Mouse (Mus musculus) left cerebral cortex, adult 18-20 months (tissue): ENCODE results near the gene Dot1l. TPM values are rescaled to one million over a fixed set of nuclear protein-coding genes. Genes with fewer than 3 reads are reported as not detected.
"Not testable (repeated sequence)": the region's sequence is repeated elsewhere in the genome, so short reads cannot be mapped to it uniquely, and the experiment has no call there.

ENCODE experiments used
- DNase-seq, 2 experiments: peaks; one replicate each; pipeline ENCODE4 v3.0.0; 2021 to 2022; ENCODE audit warnings: low spot score in 2 of 2, mixed read lengths in 1 of 2
- total RNA-seq, 2 experiments: library from RNA; stranded (reverse); gene quantifications; 2 replicates each; pipeline ENCODE4 v1.2.3; 2021

The Dot1l gene
- total RNA-seq, 2 experiments from 2014 or later: 43.0 to 44.4 TPM

DNA sequence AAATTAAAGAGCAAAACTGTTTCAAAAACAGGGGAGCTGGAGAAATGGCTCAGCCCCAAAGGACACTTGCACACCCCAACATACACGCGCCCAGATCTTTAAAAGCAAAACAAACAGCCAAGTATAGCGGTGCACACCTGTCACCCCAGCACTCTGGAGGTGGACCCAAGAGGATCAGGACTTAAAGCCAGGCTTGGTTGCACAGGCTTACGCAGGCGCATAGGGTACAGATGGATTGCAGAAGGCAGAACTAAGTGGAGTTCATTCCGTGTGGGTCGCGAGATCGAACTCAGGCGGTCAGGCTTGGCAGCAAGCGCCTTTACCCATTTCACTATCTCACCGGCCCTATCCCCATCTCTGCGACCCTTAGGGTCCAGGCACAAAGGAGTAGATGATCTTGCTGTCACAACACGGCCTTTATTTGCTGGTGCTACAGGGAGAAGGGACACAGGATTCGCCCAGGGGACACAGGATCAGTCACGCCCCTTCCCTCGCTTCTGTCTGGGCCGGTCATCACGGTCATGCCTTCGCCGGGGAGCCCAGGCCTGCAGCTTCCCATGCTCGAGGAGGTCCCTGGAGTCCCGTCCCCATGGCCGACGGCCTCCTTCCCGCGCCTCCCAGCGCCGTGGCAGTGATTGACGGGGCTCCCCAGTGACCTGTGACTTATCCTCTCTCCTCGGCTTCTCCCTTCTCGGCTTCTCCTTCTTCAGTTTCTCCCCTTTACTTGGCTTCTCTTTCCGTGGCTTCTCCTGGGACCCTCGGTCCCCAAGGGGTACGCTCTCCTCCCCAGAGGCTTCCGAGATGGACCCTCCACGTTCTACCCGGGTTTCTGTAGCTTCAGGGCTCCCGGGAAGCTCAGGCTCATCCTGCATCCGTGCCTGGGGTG is 53.3 kb downstream of the Dot1l start:
- DNase-seq: no peak

DNA sequence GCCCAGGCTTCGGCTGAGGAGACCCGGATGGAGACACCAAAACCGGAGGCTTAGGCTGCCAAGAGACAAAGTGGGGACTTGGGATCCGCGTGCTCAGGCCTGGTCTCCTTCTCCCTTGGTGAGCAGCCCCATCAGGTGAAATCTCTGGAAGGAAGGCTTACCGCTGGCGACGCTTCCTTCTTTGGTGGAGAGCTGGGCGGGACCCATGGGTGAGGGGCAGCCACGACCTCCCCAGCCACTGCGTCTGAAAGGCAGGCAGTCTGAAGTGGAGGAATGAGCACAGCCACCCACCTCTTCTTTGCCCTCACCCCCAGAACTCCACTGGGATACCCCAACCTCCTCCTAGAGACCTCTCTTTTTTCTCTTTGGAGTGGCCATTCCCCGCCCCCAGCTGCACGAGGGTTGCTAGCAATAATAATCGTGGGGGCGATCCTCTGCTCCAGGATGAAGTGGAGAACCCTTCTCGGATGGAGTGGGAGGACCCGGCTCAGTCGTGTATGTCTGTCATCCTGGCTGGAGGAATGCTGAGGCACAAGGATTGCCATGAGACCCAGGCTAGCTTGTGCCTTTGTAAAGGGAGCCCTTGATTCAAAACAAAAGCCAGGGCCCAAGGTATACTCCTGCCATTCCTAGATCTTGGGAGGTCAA is 54.1 kb downstream of the Dot1l start:
- peak; percentile 31 to 55 for DNase-seq

GRCm38 (mm10) chr10:80810084-80810483 is 55.1 kb downstream of the Dot1l start:
- no peak for DNase-seq

GRCm38 (mm10) chr10:80812391-80813041 is 57.5 kb downstream of the Dot1l start:
- DNase-seq: no peak

DNA sequence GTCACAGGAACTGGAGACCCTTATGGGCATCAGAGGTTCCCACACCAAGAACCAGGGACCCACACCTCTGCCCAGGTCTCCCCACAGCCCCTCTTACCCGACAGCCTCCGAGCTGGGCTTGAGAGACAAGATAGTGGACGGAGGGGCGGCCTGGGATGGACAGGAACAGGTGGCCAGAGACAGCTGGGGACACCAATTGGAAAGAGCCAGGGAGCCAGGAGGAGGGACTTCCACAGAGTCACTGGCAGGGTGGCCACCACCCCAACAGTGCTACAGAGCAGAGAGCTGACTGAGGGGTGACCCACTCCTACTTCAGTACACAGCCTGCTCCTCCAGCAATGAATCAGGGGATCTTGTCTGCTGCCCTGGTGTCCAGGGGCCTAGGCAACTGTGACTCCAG is 58.4 kb downstream of the Dot1l start, which contains the start of gene Jsrp1:
Gene Jsrp1 (minus strand): TSS at position 133 of the 400 bp plus-strand sequence.
- DNase-seq: no peak

DNA sequence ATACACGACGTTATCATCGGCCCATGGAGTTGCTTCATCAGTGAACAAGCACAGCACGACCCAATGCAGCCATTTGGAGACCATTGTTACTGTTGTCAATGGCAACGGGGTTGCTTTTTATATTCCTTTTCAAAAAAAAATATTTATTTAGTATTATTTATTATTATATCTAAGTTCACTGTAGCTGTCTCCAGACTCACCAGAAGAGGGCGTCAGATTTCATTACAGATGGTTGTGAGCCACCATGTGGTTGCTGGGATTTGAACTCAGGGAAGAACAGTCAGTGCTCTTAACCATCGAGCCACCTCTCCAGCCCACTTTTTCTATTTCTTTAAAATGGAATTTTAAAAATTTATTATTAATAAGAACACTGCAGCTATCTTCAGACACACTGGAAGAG is 59.8 kb downstream of the Dot1l start:
- no peak for DNase-seq

DNA sequence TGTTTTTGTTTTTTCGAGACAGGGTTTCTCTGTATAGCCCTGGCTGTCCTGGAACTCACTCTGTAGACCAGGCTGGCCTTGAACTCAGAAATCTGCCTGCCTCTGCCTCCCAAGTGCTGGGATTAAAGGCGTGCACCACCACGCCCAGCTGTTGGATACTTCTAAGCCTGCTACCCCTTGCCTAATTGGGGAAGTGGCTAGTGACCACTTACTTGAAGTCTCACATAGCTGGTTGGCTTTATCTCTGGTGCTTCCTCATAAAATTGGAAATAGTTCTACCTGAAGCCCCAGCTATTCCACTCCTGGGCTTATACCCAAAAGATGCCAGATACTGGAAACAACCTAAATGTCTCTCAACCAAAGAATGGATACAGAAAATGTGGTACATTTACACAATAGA is 61.3 kb downstream of the Dot1l start:
- not testable (repeated sequence) for DNase-seq

DNA sequence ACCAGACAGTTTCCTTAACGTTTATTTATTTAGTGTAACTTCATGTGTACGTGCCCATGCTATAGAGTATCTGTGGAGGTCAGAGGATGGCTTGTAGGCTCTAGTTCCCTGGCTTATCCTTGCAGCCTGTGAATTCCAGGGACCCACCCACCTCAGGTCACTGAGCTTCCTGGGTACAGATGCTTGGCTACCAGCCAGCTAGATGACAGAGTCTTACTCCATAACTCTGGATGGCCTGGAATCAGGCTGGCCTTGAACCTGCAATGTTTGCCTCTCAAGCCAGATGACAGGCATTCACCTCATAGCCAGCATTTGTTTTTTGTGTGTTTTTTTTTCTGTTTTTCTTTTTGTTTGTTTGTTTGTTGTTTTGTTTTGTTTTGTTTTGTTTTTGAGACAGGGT is 62.2 kb downstream of the Dot1l start:
- DNase-seq: no peak

DNA sequence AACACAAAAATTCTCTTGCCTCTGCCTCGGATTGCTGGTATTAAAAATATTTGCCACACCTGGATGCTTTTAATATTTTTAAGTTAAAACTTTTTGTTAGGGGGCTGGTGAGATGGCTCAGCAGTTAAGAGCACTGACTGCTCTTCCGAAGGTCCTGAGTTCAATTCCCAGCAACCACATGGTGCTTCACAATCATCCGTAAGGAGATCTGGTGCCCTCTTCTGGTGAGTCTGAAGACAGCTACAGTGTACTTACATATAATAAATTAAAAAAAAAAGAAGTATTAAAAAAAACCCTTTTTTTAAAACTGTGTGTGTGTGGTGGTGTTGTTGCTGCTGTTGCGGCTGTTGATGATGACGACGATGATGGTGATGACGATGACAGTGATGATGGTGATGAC is 62.9 kb downstream of the Dot1l start:
- DNase-seq: not testable (repeated sequence)

DNA sequence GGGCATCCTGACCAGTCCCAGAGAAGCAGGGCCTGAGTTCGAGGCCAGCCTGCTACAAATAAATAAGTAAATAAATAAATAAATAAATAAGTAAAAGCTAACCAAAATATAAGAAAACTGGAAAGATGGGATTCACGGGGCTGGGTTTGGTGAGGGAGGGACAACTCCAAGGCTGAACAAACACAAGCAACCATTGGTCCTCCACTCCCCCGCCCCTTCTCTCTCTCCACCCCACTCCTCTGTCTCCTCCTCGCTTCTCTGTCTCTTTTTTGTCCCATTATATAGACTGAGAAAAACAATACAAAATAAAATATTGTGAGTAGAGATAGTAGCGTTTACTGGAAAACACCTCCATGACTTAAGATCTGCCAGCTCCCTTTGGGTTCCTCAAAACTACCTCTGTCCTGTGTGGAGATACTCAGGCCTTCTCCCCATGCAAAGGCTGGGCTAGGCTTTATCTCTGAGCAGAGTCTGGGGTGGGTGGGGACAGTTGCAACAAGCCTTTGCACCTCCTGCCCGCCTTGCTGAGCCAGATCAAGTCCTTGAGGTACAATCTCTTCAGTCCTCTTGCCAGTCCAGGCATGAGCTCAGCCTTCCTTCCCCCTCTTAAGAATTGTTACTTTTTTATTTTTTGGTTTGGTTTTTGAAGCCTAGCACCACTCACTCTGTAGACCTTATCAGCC is 63.7 kb downstream of the Dot1l start:
- no peak for DNase-seq

DNA sequence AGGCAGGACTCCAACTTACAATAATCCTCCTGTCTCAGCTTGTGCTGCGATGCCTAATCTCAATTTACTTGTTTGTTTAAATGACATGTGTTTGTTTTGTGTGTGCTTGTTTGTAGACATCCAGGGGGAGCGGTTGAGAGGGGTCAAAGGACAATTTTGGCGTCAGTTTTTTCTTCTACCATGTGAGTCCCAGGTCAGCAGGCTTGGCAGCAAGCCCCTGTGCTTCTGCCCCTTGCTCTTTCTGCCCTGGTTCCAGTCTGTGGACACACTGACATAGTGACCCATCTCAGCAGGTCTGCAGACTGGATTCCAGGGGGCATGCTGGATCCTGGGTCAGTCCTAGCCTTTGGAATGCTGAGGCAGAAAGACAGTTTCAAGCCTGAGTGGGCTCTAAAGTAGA is 64.4 kb downstream of the Dot1l start:
- DNase-seq: no peak

GRCm38 (mm10) chr10:80821991-80822390 is 67.0 kb downstream of the Dot1l start:
- no peak for DNase-seq

- DNase-seq: no peak
Measured at GRCm38 (mm10) chr10:80822528-80822927, 67.5 kb downstream of the Dot1l start.

DNA sequence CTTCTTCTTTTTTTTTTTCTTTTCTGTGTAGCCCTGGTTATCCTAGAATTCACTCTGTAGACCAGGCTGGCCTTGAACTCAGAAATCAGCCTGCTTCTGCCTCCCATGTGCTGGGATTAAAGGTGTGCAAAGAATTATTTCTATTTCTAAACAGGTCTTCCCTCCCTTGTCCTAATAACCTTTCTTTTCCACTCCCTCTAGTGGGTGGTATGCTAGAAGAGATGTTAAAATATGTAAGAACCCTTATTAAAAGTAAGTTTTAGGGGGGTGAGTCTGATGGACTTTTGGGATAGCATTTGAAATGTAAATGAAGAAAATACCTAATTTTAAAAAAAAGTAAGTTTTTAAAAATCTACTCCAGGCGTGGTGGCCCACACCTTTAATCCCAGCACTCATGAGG is 68.3 kb downstream of the Dot1l start:
- no peak for DNase-seq

GRCm38 (mm10) chr10:80823847-80824643 is 69.0 kb downstream of the Dot1l start:
- DNase-seq: no peak

GRCm38 (mm10) chr10:80824827-80825226 is 69.8 kb downstream of the Dot1l start:
- no peak for DNase-seq

- peak; percentile 98 to 99 for DNase-seq
Measured at GRCm38 (mm10) chr10:80826151-80827062, 71.4 kb downstream of the Dot1l start, which contains the start of gene Oaz1. Gene Oaz1, plus strand, starts transcription at chr10:80826656.

DNA sequence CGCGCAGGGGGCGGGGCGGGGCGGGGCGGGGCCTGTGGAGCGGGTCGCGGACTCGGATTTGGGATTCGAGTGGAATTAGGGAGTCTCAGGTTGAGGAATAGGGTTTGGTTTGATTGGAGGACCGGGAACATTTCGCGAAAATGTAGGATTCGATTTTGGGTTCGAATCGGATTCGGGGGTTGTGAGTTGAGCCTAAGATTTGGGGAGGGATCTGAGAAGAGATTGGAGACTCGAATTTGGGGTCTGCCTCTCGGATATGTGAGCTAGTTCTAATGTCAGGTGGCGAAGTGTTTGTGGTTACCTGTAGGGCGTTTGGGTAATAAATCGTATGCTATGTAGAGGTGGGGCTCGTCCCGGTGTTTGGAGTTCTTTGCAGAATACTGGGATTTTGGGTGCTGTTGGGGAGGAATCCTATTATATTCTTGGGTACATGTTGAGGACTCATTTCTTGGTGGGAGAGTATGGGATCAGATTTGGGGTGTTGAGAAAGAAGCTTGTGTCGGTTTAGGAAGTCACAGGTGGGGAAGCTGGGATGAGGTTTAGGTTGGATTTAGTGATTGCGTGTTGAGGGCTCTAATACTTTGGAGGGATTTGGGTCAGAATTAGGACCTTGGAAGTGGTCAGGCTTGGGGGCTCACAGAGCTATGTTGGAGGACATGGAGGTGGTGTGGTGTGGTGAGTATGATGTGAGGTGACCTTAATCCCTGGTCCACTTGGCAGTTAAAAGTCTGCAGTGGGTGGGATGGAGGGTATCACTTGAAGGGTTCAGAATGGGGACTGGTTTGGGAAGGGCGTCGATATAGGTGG is 72.3 kb downstream of the Dot1l start:
- DNase-seq: no peak
